Mouse (Mus musculus) urinary bladder, postnatal 4 days (tissue): ENCODE results near the gene Olfr504.
"Not testable (repeated sequence)": the region's sequence is repeated elsewhere in the genome, so short reads cannot be mapped to it uniquely, and the experiment has no call there.

ENCODE experiments used
- DNase-seq, 2 experiments: peaks; one replicate each; pipeline ENCODE4 v3.0.0; 2021 to 2022; ENCODE audit warnings: low spot score in 2 of 2

Gene Olfr504

DNA sequence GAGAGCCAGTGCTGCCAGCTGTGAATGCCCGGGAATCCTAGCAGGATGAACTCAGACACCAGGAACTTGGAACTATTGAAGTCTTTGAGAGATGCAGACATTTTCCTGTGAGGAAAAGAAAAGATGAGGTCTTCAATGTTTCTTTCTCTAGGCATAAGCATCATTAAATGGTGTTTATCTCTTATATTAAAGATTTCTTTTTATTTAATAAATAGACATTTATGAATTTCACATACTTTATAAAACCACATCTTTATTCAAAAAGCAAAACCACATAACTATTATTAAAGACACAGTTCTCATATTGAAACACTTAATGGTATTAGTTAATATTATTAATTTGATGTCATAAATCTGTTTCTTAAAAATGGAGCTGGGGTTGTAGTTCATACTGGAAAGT, at the start of gene Olfr504:
TSS of gene Olfr504 (minus strand) at position 101 of the 400 bp plus-strand sequence.
- no peak for DNase-seq

DNA sequence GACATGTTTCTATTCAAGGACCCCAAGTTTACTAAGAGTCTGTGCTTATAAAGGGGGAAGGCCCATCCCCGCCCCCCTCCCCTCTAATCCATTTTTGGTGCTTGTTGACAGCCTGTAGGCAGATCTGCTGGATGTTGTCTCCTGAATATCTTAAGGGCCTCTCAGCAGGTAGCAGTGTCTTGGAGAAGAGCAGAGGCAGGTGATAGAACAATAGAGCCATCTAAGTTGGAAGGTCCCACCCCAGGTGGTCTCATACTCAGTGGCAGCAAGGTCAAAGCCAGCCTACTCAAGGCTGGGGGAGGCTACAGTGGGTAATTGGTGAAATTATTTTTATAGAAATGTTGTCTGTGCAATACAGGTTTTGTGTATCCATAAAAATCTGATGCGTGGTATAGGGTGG, 48.5 kb upstream of the Olfr504 start:
- DNase-seq = no peak

DNA sequence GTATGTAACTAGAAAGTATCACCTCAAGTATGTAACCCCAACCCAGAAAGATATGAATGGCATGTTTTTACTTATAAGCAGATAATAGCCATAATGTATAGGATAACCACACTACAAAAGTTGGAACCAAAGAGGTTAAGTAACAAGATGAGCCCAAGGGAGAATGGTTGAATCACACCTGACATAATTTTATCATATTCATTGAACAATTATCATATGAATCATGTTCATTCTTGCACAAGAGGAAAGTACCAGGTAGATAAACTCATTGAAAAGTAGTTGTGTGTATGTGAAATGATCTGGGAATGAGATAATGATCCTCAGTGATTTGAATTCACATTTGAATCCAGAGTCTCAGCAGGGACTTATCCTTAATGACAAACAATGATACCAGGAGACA, 44.9 kb upstream of the Olfr504 start, which contains the start of gene Olfr506:
TSS of gene Olfr506 (plus strand) at position 301 of the 400 bp plus-strand sequence.
- DNase-seq = no peak

DNA sequence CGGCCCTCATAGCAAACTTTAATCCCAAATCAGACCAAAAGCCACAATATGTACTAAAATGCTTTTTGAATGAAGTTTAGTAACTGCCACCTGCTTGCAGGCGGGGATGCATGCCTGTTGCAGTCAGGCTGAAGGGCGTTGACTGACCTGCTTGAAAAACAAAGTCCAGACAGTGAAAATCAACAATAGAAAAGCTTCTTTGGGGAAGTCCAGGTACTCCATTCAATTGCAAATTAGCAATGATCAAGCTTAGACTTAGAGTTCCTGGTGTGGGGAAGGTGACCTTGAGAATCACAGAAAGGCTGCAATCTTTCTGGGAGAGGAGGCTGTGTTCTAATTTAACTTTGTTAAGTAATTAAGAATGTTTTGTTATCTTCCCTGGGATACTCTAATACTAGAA, 36.3 kb upstream of the Olfr504 start:
- DNase-seq = not testable (repeated sequence)

DNA sequence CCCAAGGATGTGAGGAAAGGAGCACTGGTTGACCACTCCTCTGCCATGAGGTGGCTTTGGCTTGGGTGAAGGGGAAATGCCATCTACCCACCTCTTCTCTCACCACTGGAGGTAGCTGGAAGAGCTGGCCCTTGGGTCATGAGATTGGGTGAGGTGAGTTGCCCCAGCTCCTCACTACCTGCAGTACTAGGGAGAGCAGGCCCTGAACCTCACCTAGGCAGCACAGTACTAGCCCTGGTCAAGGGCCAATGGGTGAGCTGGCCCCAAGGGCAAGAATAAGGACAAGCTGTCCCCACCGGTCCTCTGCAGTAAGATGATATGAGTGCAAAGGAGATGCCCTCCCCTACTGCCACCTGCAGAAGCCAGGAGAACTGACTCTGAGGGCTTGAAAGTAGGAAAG, 24.2 kb upstream of the Olfr504 start:
- DNase-seq = no peak

DNA sequence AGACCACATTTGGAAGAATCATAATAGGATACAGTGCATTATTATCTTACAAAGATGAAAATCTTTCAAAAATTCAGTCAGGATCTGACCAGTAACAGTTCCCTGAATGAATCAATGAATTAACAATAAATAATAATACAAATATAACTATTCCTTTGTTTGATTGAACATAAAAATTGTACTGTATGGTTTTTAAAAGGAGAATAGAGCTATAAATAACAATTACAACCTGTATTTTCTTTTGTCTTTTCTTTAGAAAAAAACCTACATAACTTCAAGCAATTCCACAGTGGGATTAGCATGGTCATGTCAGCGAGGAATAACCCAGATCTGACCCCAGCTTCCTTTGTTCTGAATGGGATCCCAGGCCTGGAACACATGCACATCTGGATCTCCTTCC, 21.4 kb downstream of the Olfr504 start, which contains the start of gene Olfr503:
TSS of gene Olfr503 (plus strand) at position 301 of the 400 bp plus-strand sequence.
- DNase-seq = not testable (repeated sequence)

DNA sequence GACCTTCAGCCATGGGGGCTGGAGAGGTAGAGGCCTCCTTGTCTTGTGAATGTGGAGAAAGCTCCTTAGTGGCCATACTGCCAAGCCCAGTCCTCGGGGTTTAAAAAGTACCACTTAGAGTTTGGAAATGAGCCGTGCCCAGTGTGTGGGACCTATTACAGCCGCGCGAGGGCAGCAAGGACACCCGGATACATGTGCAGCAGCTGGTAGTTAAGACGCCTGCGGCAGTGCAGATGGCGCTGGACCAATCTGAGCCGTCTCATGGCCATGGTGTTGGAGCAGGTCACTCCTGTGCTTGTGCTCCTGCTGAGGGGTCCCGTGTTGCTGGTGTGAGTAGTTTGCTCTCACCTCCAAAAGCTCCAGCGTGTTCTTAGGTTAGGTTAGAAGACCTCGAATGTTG, 23.2 kb downstream of the Olfr504 start:
- no peak for DNase-seq

DNA sequence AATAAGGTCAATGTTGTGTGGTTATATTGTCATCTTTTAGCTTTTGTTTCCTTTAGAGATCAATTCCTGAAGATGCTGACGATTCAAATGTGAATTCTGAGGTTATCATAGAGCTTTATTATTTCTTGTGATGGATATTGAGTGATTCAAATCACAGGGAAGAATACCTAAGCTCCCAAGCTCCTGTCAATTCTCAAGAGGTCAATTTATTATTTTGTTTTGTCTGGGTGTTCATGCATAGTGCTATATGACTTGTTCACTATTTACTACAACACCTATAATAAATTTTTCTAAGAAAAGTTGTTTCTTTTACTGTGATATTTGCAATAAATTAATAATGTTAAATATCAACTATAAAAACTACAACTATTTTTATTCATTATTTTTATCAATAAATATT, 40.6 kb downstream of the Olfr504 start, which contains the start of gene Olfr502:
TSS of gene Olfr502 (minus strand) at position 101 of the 400 bp plus-strand sequence.
- no peak for DNase-seq
